Mouse (Mus musculus) C2C12 (cell line): ENCODE measurements around the gene Krtap10-10. TPM values are rescaled to one million over a fixed set of nuclear protein-coding genes. Genes with fewer than 3 reads are reported as not detected.
"Not testable (repeated sequence)": the region's sequence is repeated elsewhere in the genome, so short reads cannot be mapped to it uniquely, and the experiment has no call there.

Experiments used
- H3K27me3 ChIP-seq: one replicate; pipeline ENCODE4 v1.6.1; 2011; ENCODE audit not compliant: control insufficient read depth, insufficient read depth, insufficient read length
- H3K36me3 ChIP-seq: one replicate; pipeline ENCODE4 v1.6.1; 2011; ENCODE audit not compliant: control insufficient read depth, insufficient read depth
- H3K4me3 ChIP-seq: one replicate; pipeline ENCODE4 v1.5.1; 2011; ENCODE audit warnings: mild to moderate bottlenecking, control low read depth; ENCODE audit not compliant: poor library complexity, insufficient read depth, severe bottlenecking
- H3K79me2 ChIP-seq: one replicate; pipeline ENCODE4 v1.6.1; 2011; ENCODE audit not compliant: control insufficient read depth, insufficient read depth
- H3K79me3 ChIP-seq: one replicate; pipeline ENCODE4 v1.6.1; 2011; ENCODE audit warnings: low read depth, control low read depth
- H3ac ChIP-seq: one replicate; pipeline ENCODE3; 2011; ENCODE audit warnings: low read depth; ENCODE audit not compliant: control insufficient read depth, insufficient read length
- CEBPB ChIP-seq: IDR thresholded peaks from one replicate; pipeline ENCODE4 v1.6.1; 2011; ENCODE audit warnings: low read depth, mild to moderate bottlenecking, control low read depth, moderate library complexity
- CTCF ChIP-seq: IDR thresholded peaks from one replicate; pipeline ENCODE4 v1.5.1; 2011; ENCODE audit not compliant: control insufficient read depth, insufficient read depth, insufficient read length
- FOSL1 ChIP-seq: IDR thresholded peaks from one replicate; pipeline ENCODE4 v1.8.0; 2011; ENCODE audit warnings: mild to moderate bottlenecking, low read length; ENCODE audit not compliant: poor library complexity, insufficient read depth, severe bottlenecking
- MAX ChIP-seq: IDR thresholded peaks from one replicate; pipeline ENCODE4 v1.6.1; 2011; ENCODE audit warnings: mild to moderate bottlenecking, control low read depth
- MYOD1 ChIP-seq: IDR thresholded peaks from one replicate; pipeline ENCODE4 v1.6.1; 2011; ENCODE audit warnings: low read depth; ENCODE audit not compliant: control insufficient read depth, insufficient read length
- MYOG ChIP-seq: IDR thresholded peaks from one replicate; pipeline ENCODE4 v1.6.1; 2011; ENCODE audit not compliant: control insufficient read depth, insufficient read length; ENCODE audit errors: extremely low read depth
- USF1 ChIP-seq: IDR thresholded peaks from one replicate; pipeline ENCODE4 v1.6.1; 2011; ENCODE audit warnings: low read depth, mild to moderate bottlenecking, control low read depth, moderate library complexity
- long read RNA-seq, 2 experiments: library from polyadenylated mRNA; unstranded; transcript quantifications; one replicate each; pipeline ENCODE4 v2.0.0; 2019 to 2020
- polyA plus RNA-seq: library from polyadenylated mRNA; unstranded; fragments of >200 nt; fragmentation: generic; extraction: Trizol; gene quantifications from one replicate; pipeline ENCODE4 v1.2.1, GENCODE M21; 2012; ENCODE audit warnings: missing spikeins

Gene Krtap10-10
- not detected for polyA plus RNA-seq
- long read RNA-seq, experiment 1: 0 reads
- long read RNA-seq, experiment 2: 0 reads

GRCm38 (mm10) chr10:77835647-77836046, at the start of gene Krtap10-10:
TSS of gene Krtap10-10 (plus strand) at chr10:77835947.
- no peaks in the 10 kb centered on the region for H3K36me3 ChIP-seq
- no peaks in the 10 kb centered on the region for H3K79me3 ChIP-seq
- H3K79me2 ChIP-seq: no peaks in the 10 kb centered on the region
- no peak within 1 kb of the TSS for H3ac ChIP-seq
- no peak within 1 kb of the TSS for H3K4me3 ChIP-seq
- peaks cover 6% of the 10 kb centered on the region for H3K27me3 ChIP-seq
- TF ChIP-seq CTCF (no peak), MYOD1 (no peak)

- not testable (repeated sequence) for H3K79me2 ChIP-seq, H3K27me3 ChIP-seq, H3K79me3 ChIP-seq, H3K4me3 ChIP-seq, H3ac ChIP-seq, H3K36me3 ChIP-seq
Measured at GRCm38 (mm10) chr10:77787876-77788275, 47.9 kb upstream of the Krtap10-10 start, which contains the start of gene Gm7137. TSS of gene Gm7137 (minus strand) at chr10:77788200.

- Histone ChIP-seq H3K4me3 (no peak overlapping the region), H3K27me3 (peaks cover 3% of the 10 kb centered on the region), H3K79me2 (no peaks in the 10 kb centered on the region), H3ac (no peak overlapping the region), H3K79me3 (no peaks in the 10 kb centered on the region), H3K36me3 (no peaks in the 10 kb centered on the region)
- TF ChIP-seq CEBPB (no peak), FOSL1 (no peak), USF1 (no peak), MAX (no peak), MYOG (no peak), MYOD1 (no peak), CTCF (no peak)
Measured at GRCm38 (mm10) chr10:77788621-77789020, 47.1 kb upstream of the Krtap10-10 start.

GRCm38 (mm10) chr10:77794976-77795375, 40.8 kb upstream of the Krtap10-10 start, which contains the start of gene Gm9639:
TSS of gene Gm9639 (minus strand) at chr10:77795076.
- peaks cover 7% of the 10 kb centered on the region for H3K27me3 ChIP-seq
- no peaks in the 10 kb centered on the region for H3K79me3 ChIP-seq
- no peak for TF ChIP-seq MAX
- no peak for TF ChIP-seq CTCF
- TF ChIP-seq MYOG: no peak
- no peaks in the 10 kb centered on the region for H3K36me3 ChIP-seq
- H3K79me2 ChIP-seq: no peaks in the 10 kb centered on the region
- no peak within 1 kb of the TSS for H3ac ChIP-seq
- no peak within 1 kb of the TSS for H3K4me3 ChIP-seq

- Histone ChIP-seq H3K79me3 (no peaks in the 10 kb centered on the region), H3K36me3 (no peaks in the 10 kb centered on the region), H3K79me2 (no peaks in the 10 kb centered on the region), H3ac (no peak overlapping the region), H3K4me3 (no peak overlapping the region), H3K27me3 (peaks cover 7% of the 10 kb centered on the region)
- no peak for TF ChIP-seq MYOG
- TF ChIP-seq MAX: no peak
- TF ChIP-seq CTCF: no peak
- no peak for TF ChIP-seq MYOD1
- no peak for TF ChIP-seq FOSL1
- TF ChIP-seq USF1: no peak
- TF ChIP-seq CEBPB: no peak
Measured at GRCm38 (mm10) chr10:77797677-77798076, 38.1 kb upstream of the Krtap10-10 start.

GRCm38 (mm10) chr10:77798164-77798920, 37.4 kb upstream of the Krtap10-10 start:
- H3K4me3 ChIP-seq, H3K27me3 ChIP-seq, H3K79me3 ChIP-seq, H3ac ChIP-seq, H3K36me3 ChIP-seq, H3K79me2 ChIP-seq: not testable (repeated sequence)
